Mouse (Mus musculus): ENCODE results near the gene Tspan11.

Tspan11 gene

DNA sequence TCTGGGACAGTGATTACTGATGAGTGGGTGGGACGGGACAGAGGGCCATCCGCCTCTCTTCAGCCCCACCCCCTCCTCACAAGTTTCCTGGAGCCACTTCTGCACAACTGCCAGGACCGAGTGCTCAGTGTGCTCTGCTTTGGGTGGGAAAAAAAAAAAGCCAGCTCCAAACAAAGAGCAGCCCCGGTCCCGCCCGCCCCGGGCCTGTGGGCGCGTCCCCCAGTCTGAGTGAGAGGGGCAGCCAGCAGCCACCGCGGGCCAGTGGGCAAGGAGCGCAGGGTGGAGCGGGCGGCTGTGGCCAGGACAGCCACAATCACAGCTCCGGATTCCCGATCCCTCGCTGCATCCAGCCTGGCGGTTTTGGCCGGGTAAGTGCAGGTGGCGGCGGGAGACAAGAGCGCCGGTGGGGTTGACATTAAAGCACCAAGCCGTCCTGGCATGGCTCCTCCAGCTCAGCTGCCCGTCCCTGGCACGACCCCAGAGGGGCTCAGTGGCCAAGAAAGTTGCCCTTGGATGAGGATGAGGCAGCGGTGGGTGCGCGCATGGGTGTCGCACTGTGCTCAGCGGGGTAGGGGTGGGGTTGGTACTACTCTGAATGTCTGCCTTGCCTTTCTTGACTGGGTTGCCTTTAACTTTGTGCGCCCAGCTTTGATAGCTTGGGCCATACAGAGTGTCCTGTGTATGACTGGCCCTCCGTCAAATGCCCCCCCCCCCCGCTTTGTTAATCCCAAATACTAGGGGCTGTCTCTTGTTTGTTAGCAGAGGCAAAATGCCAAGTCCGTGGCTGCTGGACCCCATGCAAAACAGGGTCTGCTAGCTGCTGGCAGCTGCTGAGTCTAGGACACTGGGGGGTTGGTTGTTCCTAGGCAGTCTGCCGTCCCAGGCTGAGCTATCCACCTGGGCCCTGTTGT, at the start of gene Tspan11:
Tspan11 (plus strand) TSS at position 79 of the 911 bp plus-strand sequence.
- in situ Hi-C loops (cut with MseI, MboI): no loop called here

DNA sequence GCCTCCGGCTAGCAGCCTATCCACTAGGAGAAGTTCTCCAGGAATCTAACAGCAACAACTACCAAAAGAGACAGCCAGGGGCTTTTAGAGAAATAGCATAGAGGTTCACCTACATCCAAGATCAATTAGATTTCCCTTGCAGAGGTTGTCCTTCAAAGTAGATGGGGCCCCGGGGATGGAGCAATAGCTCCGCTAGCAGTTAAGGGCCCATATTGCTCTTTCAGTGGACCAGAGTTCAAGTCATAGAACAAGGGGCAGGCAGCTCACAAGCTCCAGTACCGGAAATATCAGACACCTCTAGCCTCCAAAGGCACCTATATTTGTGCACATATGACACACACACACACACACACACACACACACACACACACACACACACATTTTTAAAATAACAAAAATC, 49.5 kb upstream of the Tspan11 start:
- in situ Hi-C loops (cut with MseI, MboI): no loop called here

DNA sequence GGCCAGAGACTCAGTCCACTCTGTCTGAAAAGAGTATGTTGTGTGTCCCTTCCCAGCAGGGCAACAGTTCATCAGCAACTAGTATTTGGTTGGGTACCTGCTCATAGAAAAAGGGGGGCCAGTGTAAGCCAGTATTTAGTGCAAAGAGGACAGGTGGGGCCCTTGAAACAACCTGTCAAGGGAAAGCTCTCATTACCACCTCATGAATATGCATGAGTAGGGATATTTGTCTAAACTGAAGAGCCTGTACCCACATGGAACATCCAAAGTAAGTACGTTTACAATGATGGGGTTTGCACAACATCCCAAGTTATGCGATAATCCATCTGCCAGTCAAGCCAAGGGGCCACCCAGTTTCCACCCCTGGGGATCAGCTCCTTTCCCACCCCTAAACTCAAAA, 47.9 kb upstream of the Tspan11 start:
- in situ Hi-C loops (cut with MseI, MboI): no loop called here

GRCm38 (mm10) chr6:127840171-127840570, 47.2 kb upstream of the Tspan11 start:
- in situ Hi-C loops (cut with MseI, MboI): no loop called here

- in situ Hi-C loops (cut with MseI, MboI): no loop called here
Observed at GRCm38 (mm10) chr6:127841326-127841725, 46.1 kb upstream of the Tspan11 start.

DNA sequence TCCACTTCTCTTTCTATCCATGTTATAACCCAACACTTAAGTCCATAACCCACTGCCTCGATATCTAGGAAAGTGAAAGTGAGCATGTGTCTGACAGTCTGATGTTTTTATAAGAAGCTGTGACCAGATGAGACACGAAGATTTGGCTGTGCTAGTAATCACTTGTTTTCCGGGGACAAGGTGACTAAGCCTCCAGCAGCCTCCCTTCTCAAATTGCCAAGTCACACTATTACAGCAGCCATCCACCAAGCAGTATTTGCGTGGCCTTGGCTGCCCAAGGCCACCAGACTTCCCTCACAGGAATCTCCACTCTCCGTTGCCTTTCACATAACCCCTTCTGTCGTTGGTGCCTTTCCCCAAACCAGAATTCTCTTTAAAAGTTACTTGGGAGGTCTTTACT, 40.9 kb upstream of the Tspan11 start:
- in situ Hi-C loops (cut with MseI, MboI): no loop called here

GRCm38 (mm10) chr6:127849496-127849895, 37.9 kb upstream of the Tspan11 start:
- in situ Hi-C loops (cut with MseI, MboI): no loop called here

DNA sequence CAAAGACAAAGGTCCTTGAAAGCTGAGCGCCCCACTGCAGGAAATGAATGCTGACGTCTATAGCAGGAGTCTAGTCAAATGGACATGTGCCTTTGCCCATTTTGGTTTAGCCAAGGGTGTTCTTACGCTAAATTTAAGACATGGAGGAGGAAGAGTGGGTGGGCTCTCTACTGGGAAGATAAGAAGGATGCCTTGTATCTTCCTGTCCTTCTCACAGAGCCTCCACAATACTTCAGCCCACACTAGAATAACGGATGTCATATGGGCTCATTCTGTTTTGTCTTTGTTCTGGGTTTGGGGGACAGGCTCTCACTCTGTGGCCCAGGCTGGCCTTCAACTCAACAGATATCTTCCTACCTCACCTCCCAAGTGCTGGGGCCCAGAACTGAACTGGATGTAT, 35.8 kb upstream of the Tspan11 start:
- in situ Hi-C loops (cut with MseI, MboI): no loop called here

- in situ Hi-C loops (cut with MseI, MboI): no loop called here
Observed at GRCm38 (mm10) chr6:127853241-127853640, 34.1 kb upstream of the Tspan11 start.

- in situ Hi-C loops (cut with MseI, MboI): no loop called here
Observed at GRCm38 (mm10) chr6:127853771-127854687, 33.4 kb upstream of the Tspan11 start.

DNA sequence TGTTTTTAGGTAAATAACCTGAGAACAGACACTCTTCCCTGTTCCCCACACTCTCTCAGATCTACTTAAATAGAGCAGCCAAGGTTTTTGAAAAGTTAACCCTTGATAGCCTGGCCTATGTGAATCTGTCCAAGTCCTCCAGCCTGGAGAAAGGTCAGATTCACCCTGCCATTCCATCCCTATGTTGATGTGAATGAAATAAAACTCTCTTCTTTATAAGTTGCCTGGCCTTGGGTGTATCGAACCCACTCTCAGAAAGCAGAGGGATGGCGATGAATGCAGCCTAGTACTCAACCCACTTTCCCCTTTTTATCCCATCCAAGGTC, 32.7 kb upstream of the Tspan11 start:
- in situ Hi-C loops (cut with MseI, MboI): no loop called here

DNA sequence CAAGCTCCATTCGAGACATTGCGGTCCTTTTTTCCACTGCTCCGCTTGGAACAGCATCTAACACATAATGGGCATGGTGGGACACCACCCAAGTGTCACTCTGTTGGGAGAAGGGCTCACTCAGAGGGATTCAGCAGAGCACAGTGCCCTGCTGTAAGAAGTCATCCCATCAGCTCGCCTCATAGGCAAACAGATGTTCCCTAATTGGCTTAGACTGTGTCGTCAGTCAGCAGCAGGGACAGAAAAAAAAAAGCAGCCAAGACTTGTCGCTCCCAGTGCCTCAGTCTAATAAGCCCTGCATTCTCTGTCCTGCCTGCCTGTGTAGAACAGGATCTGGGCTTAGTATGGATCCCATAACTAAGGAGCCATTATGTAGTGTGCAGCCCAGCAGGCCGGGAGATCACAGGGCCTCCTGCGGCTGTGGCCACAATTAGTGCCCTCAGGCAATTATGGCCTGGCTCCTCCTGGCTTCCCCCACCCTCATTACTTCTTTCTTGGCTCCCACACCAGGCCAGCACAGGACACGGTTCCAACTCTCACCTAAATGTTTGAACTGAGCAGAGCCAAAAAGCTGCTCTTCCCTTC, 31.6 kb upstream of the Tspan11 start:
- in situ Hi-C loops (cut with MseI, MboI): no loop called here

DNA sequence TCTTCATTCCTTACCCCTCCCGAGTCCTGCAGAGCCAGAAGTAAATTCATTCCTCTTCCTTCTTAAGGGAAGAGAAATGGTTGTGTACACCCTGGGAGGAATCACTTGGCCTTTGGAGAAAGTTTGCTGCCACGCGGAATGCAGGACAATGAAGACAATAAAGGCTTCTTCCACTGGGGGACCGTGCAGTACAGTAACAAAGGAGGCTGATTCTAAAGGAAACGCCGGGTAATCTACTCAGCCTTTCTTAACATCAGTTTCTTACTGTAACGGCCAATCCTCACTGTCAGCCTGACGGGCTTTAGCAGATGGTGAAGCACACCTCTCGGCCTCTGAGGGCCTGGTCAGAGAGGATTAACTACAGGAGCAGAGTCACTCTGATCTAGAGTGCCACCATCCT, 25.4 kb upstream of the Tspan11 start:
- in situ Hi-C loops (cut with MseI, MboI): no loop called here

DNA sequence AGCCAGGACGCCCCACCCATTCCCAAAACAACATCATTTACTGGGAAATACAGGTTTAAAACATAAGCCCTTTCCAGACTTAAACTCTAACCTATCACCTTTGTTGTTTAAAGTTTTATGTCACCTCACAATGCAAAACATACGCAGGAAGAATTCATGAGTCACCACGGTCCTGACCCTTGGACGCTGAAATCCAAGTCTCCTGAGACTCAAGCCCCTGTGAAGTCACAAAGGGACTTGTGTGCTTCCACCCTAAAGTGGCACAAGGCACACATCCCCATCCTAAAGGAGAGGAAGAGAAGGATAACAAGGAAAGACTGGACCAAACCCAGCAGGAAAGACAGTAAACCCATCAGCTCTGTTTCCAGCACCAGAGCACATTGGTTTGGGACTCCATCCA, 22.0 kb upstream of the Tspan11 start:
- in situ Hi-C loops (cut with MseI, MboI): no loop called here

DNA sequence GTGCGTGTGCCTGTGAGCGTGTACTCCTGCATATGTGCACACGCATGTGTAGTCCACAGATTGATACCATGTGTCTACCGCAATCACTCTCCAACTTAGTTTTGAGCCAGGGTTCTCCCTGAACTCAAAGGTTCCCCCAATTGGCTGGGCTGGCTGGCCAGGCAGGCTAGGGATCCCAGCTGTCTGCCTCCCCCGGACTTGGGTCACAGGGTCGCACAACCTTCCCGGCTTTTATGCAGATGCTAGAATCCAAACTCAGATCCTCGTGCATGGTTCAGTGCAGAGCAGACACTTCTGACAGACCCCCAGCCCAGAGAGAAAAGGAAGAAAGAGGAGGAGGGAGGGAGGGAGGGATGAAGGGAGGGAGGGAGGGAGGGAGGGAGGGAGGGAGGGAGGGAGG, 18.8 kb upstream of the Tspan11 start:
- in situ Hi-C loops (cut with MseI, MboI): no loop called here

GRCm38 (mm10) chr6:127869121-127869520, 18.3 kb upstream of the Tspan11 start:
- in situ Hi-C loops (cut with MseI, MboI): no loop called here

GRCm38 (mm10) chr6:127870345-127871324, 16.8 kb upstream of the Tspan11 start:
- in situ Hi-C loops (cut with MseI, MboI): no loop called here

DNA sequence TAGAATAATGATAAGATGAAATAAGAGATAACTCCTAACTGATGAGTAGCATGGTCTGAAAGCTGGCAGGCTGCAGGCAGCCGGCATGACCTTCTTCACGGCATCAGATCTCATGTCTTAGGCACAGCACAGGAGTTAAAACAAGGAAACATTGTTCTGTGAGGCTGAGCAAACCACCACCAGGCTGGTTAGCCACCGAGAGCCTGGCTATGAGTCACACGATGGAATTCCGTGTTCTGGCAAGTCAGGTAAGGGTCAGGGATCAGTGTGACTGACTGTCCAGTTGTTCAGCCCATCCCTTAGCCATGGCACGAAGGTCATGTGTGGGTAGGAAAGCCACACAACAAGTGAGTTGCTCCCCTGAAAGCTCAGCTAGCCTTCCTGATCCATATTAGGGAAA, 16.0 kb upstream of the Tspan11 start:
- in situ Hi-C loops (cut with MseI, MboI): no loop called here

DNA sequence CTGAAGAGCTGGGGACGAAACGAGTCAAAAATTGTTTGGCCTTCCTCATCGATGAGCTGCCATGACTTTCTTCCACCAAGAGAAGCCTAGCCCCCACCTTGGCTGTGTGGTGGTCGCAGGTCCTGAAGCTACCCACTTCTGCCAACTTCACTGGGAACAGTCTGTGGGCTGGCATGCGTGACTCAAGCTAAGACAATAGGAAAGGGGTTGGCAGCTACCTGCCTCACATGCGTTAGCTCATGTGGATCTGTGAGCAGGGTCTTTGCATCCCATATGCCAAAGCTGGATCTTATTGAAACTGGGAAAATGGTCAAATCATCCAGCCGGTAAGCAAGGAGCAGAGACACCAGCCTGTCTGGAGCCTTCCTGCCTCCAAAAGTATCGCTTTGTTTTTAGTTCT, 14.8 kb upstream of the Tspan11 start:
- in situ Hi-C loops (cut with MseI, MboI): no loop called here

DNA sequence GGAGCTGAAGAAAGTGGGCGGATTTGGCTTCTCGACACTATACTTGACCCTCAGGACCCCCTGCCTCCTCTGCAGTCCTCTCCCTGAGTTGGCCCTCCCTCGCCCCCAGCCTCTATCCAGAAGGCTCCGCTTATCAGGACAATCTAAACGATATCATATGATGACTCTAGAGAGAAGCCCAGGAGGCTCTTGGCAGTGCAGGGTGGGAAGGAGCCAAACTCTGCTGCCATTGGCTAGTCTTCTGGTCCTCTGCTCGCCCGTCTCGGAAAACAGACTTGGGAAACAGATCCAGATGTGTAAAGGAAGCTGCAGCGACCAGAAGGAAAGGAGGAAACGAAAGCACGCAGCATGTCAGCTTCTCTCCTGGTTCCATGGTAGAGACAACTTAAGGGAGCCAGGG, 11.5 kb upstream of the Tspan11 start:
- in situ Hi-C loops (cut with MseI, MboI): no loop called here

DNA sequence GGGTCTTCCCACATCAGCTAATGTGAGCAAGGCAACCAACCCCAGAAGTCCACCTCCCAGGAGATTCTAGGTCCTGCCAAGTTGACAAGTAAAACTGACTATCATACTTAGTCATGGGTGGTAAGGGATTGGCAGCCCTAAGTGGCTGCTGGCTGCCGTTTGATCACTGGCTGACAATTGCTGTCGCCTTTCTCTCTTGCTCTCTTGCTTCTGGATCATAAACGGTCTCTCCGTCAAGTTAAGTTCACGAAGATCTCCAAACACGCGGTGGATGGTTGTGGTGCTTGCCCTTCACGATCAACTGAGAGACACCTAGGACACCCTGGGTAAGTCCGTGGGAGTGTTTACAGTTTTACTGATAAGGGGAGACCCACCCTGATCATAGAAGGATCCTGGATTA, 11.0 kb upstream of the Tspan11 start:
- in situ Hi-C loops (cut with MseI, MboI): no loop called here
